Mouse (Mus musculus) forebrain, embryonic 14.5 days (tissue): ENCODE measurements around the gene Phf3. TPM values are rescaled to one million over a fixed set of nuclear protein-coding genes. Genes with fewer than 3 reads are reported as not detected.
"Not testable (repeated sequence)": the region's sequence is repeated elsewhere in the genome, so short reads cannot be mapped to it uniquely, and the experiment has no call there.

ENCODE experiments used
- ATAC-seq: fragments of 200-750 bp; cut with Nextera tagmentation; 2 replicates; pipeline ENCODE4 v1.8.0; 2017; ENCODE audit warnings: mild to moderate bottlenecking, moderate library complexity
- DNase-seq: peaks from one replicate; pipeline ENCODE4 v3.0.0-alpha.2; 2015; ENCODE audit warnings: low spot score
- H3K27ac ChIP-seq: fragments of 300-500 bp; sonication (generic); 2 replicates; pipeline ENCODE4 v1.5.1; 2014; ENCODE audit warnings: low read depth, mild to moderate bottlenecking, control low read depth, low read length, moderate library complexity
- H3K27me3 ChIP-seq: fragments of 300-500 bp; sonication (generic); replicated peaks from 2 replicates; pipeline ENCODE4 v1.6.1; 2014; ENCODE audit warnings: low read length, control low read depth, mixed read lengths; ENCODE audit not compliant: control insufficient read depth, insufficient read depth
- H3K36me3 ChIP-seq: fragments of 300-500 bp; sonication (generic); 2 replicates; pipeline ENCODE4 v1.6.1; 2014; ENCODE audit warnings: low read length, control low read depth; ENCODE audit not compliant: control insufficient read depth, insufficient read depth
- H3K4me1 ChIP-seq: fragments of 300-500 bp; sonication (generic); 2 replicates; pipeline ENCODE4 v1.6.1; 2014; ENCODE audit warnings: antibody characterized with exemption, low read length, control low read depth; ENCODE audit not compliant: control insufficient read depth, insufficient read depth
- H3K4me2 ChIP-seq: fragments of 300-500 bp; sonication (generic); 2 replicates; pipeline ENCODE4 v1.6.1; 2014; ENCODE audit warnings: mild to moderate bottlenecking, control low read depth, low read length
- H3K4me3 ChIP-seq: fragments of 300-500 bp; sonication (generic); 2 replicates; pipeline ENCODE4 v1.5.1; 2014; ENCODE audit warnings: low read depth, low read length, control low read depth
- H3K9ac ChIP-seq: fragments of 300-500 bp; sonication (generic); 2 replicates; pipeline ENCODE4 v1.6.1; 2014; ENCODE audit warnings: mild to moderate bottlenecking, low read length, control low read depth, moderate library complexity
- H3K9me3 ChIP-seq: fragments of 300-500 bp; sonication (generic); replicated peaks from 2 replicates; pipeline ENCODE4 v1.6.1; 2016; ENCODE audit warnings: low read length, control low read depth, mixed read lengths; ENCODE audit not compliant: control insufficient read depth
- WGBS: fragments of 180-500 bp; shearing (Covaris S2); extraction: QIAGEN DNeasy Blood & Tissue Kit; methylation state at CpG from one replicate; pipeline ENCODE4 v1.1.7; 2014; 5-methylcytosine and 5-hydroxymethylcytosine counted together
- polyA plus RNA-seq: library from polyadenylated mRNA; unstranded; fragments of >200 nt; fragmentation: Nextera tagmentation; extraction: Ambion mirVana; gene quantifications from 2 replicates; pipeline ENCODE4 v1.2.1, GENCODE M21; 2014

The Phf3 gene
- polyA plus RNA-seq, 1 experiment from 2014 or later = 48.6 TPM

DNA sequence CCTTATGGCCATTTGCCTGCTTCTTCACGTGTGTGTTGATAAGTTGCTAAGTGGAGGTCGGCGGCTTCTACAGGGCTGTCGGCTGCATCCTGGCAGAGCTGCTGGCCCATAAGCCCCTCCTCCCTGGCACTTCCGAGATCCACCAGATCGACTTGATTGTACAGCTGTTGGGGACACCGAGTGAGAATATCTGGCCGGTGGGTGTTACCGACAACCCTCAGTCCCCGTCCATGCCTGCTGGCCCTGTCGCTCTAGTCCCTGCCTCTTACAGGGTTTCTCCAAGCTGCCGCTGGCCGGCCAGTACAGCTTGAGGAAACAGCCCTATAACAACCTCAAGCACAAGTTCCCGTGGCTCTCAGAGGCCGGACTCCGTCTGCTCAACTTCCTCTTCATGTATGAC lies 103.1 kb downstream of the Phf3 start:
- not testable (repeated sequence) for H3K27me3 ChIP-seq, H3K4me1 ChIP-seq, ATAC-seq, H3K4me3 ChIP-seq, H3K36me3 ChIP-seq, H3K9me3 ChIP-seq, H3K9ac ChIP-seq, DNase-seq, H3K27ac ChIP-seq, H3K4me2 ChIP-seq
- WGBS = 92% methylated on average over 10 of the region's 16 CpGs

- no peak for ATAC-seq
- H3K36me3 ChIP-seq = no peaks in the 10 kb centered on the region
Observed at GRCm38 (mm10) chr1:30756794-30757193, 116.9 kb downstream of the Phf3 start.

GRCm38 (mm10) chr1:30755453-30756224 lies 118.1 kb downstream of the Phf3 start:
- Histone ChIP-seq H3K4me1 (no peaks in the 10 kb centered on the region), H3K9me3 (no peaks in the 10 kb centered on the region), H3K4me3 (no peak overlapping the region), H3K27ac (no peak overlapping the region), H3K36me3 (no peaks in the 10 kb centered on the region), H3K9ac (no peak overlapping the region), H3K4me2 (no peak overlapping the region), H3K27me3 (no peaks in the 10 kb centered on the region)
- 19% methylated on average over 3 of the region's 3 CpGs for WGBS
- no peak for DNase-seq
- no peak for ATAC-seq

More at GRCm38 (mm10) chr1:30756794-30757193, 116.9 kb downstream of the Phf3 start:
- H3K4me1 ChIP-seq = no peaks in the 10 kb centered on the region
- DNase-seq = no peak
- H3K4me3 ChIP-seq = no peak overlapping the region
- H3K4me2 ChIP-seq = no peak overlapping the region
- no peak overlapping the region for H3K9ac ChIP-seq
- H3K9me3 ChIP-seq = no peaks in the 10 kb centered on the region
- H3K27ac ChIP-seq = no peak overlapping the region
- no peaks in the 10 kb centered on the region for H3K27me3 ChIP-seq

Other genes with a start within 250 kb of the Phf3 start
- not detected in 2 replicates for gene AC153137.1, start 104.0 kb upstream of the Phf3 start, polyA plus RNA-seq